Mouse (Mus musculus) ES-CJ7 (cell line): ENCODE data around the gene Vstm2b.

ENCODE experiments used
- DNase-seq: peaks from one replicate; pipeline ENCODE4 v3.0.0; 2011; ENCODE audit warnings: low read depth, low spot score

Vstm2b gene

DNA sequence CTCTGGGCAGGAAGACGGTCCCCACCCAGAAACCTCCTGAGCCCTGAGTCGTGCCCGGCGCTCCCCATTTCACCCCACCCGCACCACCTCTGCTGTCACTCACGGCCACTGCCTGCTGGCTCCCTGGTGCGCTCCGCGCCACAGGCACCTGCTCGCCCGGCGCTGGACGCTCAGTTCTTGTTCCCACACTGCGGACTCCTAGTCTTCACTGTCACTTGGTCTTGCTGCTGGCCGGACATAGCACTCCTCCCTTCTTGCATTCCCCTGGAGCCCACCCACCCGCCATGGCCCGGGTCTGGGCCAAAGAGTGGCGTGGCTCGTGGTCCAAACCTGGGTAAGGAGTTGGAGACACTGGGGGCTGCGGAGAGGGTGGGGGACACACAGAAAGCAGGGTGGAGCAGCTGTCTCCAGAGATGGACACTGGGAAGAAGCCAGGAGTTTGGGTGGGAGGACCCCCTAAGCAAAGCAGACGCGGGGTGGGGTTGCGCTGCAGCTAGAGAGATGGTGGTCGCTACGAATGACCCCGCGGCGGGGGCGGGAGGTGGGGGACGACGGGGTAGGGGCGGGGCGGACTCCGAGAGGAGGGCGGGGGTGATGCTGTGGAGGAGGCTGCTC lies at the start of gene Vstm2b:
Vstm2b (plus strand) TSS at position 233 of the 615 bp plus-strand sequence.
- DNase-seq = peak; percentile 10

DNA sequence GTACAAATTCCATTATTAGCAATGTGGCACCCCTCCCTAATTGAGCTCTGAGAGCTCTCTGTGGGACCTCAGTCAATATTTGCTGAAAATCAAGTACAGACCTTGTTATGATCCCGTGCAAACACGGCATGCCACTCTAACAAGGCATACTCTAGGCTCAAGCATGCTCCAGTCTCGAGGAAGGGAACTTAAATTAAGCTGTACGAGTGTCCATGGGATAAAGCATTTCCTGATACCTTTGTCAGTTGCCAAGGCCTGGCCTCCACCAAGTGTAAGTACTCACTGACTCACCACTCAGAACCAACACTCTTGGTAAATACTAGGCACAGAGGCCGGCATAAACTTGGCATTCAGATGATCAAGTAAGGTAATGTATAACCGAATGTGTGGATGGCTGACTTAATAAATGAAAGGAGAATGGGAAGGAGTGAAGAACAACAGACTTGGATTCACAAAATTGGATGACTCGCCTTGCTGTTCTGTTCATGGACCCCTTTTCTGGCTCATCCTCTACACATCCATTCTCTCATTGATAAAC lies 42.0 kb upstream of the Vstm2b start:
- no peak for DNase-seq

DNA sequence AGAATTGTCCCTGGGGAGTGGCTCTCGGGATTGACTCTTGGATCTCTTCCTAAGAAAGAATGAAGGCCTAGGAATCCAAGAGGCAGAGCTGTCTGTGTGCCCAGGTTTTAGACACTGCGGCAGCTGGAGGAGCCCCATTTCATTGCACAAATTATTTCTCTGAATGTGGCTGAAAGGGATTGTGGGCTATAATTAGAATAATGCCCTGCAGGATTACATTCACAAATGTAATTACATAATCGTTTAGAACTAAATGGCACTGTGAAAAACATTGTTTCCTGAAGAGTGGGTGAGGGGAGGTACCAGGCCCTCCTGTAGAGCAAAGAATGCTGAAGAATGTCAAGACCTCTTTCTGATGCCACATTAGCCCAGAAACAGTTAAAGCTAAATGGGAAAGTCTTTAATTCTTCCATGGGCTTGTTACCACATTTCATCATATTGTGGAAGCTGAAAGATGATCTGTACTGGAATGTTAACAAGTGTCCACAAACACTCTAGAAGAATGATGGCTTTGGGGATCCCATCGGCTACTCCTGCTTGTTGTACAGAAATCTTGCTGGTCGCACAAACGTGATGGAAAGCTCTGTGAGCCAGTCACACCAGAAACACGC lies 24.6 kb upstream of the Vstm2b start:
- DNase-seq = no peak

DNA sequence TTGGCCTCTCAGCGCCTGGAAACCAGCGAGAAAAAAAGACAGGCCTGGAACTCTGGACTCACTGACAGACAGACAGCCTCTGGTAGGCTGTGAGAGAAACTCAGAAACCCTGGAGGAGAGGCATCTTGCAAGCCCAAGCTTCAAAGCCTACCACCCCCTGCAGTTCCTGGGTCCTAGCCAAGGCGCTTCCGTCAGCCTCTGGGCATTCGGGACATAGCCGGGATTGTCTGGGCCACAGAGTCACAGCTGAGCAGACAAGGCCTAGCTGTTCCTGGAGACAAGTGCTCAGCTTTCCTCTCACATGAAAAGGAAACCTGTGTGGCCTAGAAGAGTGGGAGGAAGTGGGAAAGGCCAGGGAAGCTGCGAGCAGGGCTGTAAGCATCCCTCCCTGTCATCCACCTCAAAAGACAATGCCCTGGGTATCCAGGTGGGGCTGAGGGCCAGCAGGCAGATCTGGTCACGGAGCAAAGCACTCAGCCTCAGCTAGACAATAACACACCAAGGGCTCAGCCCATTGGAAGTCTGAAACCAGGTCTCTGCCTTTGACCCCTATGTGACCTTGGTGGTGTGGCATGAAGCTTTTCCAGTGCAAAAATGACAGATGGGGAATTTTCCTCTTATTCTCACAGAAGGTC lies 13.2 kb upstream of the Vstm2b start:
- no peak for DNase-seq

DNA sequence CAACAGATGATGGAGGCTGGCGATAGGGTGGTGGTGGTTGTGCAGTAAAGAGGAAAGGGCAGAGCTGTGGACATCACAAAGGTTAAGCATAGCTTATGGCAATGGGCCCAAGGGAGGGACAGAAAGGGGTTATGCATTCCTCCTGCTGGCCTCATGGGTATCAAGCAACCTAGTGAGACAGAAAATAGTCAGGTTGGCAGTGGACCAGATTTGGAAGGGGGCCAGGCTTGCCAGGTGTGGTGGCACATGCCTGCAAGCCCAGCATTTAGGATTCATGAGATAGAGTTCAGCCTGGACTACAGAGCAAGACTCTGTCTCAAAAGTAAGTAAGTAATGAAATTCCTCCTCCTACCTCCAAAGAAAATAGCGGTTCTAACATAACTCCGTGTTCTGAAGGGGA lies 9.8 kb upstream of the Vstm2b start:
- no peak for DNase-seq

DNA sequence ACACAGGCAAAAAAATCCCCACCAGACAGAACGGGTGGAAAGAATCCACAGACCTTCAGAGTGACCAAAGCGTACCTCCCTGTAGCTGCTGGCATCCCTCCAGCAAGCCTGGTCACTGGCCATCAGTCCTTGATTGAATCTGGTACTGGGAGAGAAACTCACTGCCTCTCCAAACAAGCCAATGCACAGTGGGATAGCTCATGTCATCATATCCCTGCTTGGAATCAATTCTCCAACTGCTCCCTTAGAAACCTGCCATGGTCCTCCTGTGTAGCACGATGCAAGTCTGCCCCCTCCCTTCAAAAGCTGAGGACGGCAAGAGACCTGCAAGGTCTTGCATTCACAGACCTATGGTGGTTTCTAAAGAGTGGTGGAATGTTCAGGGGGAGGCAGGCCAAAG lies 1.2 kb upstream of the Vstm2b start:
- DNase-seq = no peak

DNA sequence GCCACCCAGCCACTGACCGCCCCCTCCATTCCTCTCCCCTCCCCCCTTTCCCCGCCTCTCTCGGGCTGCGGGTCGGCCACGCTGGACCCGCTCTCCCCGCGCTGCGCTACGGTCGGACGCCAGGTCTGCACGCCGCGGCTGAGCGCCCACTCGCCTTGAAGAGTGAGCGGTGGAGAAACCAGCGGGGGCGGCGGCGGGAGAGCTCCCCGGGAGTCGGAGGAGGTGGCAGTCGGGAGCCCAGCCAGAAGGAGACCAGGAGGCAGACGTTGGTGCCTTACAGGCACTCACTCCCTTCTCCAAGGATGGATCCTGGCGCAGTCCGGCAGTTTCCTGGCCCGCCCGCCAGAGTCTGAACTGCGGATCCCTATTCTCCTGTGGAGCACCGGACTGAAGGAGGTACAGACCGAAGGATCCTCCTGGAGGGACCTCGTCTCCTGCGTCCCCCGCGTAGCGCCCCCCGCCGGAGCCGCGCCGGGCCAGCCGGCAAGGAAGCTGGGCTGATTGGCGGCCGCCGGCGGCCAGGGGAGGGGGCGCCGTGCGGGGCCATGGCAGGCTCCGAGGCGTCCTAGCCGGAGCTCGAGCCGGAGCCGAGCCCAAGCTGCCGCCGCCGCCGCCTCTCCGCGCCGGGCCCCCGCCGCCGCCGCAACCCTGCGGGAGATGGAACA lies 715 bp downstream of the Vstm2b start:
- DNase-seq = peak; percentile 25

DNA sequence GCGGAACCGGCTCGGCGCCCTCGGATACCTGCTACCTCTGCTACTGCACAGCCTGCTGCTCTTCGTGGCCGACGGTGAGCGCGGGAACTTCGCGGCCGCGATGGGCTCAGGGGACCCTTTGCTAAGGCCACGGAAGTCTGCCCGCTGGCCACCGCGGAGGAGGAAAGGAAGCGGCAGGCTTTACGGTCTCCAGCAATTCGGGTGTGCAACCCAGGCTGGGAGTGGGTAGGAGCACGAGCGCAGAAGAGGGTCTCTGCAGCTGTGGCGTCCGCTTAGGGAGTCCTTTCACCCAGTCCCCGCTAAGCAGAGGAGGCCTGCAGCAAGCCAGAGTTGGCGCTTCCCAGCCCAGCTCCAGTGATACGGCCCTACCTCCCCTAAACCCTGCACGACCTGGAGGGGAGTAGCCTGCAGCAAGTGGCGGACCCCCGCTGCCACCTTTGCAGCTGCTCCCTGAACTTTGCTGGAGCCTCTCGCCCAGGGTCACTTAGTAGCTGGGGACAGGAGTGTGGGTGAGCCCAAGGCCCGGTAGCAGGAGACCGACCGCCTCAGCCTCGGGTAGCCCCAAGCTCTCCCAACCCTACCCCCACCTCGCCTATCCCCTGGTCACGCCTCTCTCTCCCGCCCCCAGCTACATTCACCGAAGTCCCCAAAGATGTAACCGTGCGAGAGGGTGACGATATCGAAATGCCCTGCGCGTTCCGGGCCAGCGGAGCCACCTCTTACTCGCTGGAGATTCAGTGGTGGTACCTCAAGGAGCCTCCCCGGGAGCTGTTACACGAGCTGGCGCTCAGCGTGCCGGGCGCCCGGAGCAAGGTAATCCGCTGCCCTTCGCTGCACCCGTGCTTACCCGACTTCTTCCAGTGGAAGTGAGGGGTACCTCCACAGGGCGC lies 1.5 kb downstream of the Vstm2b start:
- DNase-seq = peak; percentile 22

DNA sequence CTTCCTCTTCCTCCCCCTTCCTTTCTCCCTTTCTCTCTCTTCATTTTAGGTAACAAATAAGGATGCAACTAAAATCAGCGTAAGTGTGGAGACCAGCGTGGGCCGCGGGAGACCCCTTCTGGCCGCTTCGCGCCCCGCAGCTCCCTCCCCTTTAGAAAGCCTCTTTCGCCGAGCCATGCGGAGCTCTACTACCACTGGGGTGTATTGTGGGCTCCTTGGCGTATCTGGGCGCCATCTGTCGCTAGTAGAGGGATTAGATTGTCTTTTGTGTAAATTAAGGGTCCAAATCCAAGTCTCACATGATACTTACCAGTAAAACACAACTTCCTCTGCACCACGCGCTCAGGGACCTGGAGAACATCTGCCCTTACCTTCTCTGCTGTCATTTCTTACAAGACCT lies 3.1 kb downstream of the Vstm2b start:
- DNase-seq = peak; percentile 76

DNA sequence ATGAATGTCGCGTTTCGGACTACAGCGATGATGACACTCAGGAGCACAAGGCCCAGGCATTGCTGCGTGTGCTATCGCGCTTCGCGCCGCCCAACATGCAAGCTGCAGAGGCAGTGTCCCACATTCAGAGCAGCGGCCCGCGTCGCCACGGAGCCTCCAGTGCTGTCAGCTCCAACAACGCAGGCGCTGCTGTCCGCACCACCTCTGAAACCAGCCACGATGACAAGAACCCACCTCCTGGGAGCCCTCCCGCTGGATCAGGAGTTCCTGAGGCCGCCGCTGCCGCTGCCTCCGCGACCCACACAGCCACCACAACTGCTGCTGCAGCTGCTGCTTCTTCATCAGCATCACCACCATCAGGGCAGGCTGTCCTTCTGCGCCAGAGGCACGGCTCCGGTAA lies 4.4 kb downstream of the Vstm2b start:
- peak; percentile 9 for DNase-seq

DNA sequence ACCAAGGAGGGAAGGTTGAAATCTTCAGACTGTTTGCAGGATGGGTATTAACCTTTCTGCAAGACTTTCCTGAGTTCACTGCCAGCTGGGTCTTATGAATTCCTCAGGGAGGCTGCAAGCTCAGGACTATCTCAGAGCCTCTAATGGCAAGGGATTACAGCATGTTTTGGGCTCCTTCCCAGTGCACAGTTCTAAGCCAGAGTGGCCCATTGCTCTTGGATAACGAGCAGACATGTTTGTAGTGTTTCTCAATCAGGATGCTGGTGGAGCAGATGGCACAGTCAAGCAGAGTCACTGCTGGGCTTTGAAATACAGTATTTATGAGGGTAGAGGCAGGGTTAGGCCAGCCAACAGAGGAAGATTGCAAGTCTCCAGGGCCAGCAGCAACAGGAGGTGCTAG lies 8.4 kb downstream of the Vstm2b start:
- no peak for DNase-seq

DNA sequence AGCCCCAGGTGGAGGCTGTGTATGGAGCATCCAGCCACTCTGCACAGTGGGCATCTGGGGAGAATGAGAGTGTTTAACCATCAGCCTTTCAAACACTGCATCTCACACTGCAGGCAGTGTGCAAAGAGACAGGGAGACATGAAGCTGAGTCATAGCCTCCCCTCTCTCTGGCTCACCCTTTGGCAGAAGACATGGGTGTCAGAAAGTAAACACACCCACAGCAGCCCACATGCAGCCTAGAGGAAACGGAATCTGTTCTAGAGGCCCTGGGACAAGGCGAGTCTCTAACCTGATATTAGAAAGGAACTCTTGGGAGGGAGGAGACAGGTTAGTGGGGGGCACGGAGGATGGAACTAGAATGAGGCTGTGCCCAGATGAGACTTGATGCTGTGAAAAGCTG lies 18.6 kb downstream of the Vstm2b start:
- DNase-seq = no peak

DNA sequence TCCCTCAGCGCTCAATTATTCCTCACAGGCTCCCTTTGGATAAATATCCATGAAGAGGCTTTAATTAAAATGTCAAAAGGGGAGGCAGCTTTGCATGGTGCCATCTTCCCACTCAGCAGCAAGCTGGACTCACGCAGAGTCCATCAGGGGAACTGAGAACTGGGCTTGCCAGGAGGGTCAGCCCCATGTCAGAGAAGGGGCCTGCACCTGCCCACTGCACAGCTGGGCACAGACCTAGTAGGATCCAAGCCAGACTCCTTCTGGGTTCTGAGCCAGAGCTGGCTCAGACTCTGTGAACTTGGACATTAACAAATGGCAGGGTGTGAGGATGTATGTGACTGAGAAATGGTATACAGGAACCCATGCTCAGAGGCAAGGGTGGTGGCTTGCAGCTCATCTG lies 22.0 kb downstream of the Vstm2b start:
- no peak for DNase-seq

DNA sequence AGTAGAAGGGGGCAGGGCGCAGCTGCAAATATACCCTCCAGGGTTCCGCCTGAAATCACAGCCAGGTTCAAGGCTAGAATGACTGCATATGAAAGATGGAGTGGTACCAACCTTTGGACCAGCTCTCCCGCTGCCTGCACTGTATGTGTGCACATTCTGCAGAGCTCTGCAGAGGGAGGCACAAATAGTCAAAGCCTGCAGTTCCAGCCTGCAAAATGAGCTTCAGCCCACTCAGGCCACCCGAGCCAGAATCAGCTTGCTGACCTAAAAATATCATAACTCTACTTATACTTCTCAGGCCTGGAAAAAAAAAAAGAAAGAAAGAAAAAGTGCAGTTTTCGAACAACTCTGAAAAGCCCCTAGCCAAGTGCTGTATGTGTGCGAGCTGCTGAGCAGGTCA lies 23.2 kb downstream of the Vstm2b start:
- no peak for DNase-seq

DNA sequence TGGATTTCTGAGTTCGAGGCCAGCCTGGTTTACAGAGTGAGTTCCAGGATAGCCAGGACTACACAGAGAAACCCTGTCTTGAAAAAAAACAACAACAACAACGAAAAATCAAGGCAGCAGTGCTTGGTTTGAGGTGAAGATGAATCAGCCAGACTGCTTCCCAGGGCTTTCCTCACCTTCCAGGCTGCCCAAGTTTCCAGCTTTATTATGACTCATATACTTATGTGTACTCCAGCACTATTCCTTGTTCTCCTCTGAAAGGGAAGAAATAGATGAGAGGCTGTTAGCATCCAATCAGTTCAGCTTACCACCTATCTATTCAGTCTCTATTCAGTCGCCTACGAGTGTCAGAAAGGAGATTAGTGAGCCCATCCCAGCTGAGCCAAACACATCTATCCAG lies 24.7 kb downstream of the Vstm2b start:
- DNase-seq = no peak

DNA sequence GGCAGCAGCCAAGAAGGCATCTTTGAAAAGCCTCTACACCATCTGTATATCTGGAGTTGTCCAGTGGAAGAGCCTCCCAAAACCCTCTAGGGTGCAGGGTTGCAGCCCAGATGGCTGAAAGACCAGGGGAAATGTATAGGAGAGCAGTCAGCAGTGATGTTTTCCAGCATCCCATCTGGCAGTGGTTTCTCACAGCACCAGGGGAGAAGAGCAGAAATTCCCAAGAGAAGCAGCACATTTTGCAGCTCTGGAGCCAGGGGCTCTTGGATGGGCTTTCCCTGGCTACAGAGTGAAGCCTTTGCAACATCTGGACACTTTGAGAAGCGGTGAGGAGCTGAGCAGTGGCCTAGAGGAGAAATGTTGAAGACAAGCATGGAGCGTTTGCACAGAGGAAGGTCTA lies 30.3 kb downstream of the Vstm2b start:
- no peak for DNase-seq

DNA sequence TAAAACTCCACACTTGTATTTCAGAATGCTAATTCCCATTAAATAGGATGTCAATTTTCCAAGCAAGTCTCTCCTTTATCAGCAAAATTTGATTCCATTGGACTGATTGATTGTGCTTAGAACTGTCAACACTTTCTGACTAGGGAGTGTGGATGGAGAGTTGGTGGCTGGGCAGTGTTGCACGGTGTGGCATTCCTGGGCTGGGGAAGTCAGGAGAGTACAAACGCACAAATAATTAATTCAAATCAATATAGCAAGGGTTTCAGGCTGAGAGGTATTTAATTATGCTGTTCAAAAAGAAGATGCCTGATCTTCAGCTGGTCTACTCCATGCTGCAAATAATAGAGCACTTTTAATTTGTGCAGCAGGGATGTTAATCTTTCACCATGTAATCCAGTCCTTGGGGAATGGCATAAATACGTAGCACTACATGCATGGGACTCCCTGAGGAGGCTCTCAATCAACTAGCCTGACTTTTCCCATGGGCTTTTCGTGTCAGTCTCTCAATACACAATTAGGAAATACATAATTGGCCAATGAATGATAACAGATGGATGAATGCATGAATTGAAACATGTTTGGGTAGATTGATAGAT lies 38.6 kb downstream of the Vstm2b start:
- DNase-seq = no peak

DNA sequence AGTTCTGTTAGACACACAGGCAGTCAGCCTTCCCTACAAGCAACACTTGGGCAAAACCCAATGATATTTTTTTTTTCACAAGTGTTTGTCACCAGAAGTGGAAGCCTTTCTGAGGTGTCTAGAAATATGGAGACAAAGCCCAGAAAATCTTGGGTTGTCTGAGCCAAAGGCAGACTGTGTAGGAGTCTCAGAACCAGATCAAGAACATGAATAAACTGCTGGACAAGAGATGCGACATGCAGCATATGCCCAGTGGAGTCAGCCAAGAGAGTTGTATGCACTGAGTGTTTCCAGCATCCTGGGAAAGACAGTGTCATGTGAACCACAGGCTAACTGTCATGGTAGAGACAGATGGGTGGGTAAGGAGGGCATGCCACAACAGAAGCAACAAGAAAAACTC lies 41.2 kb downstream of the Vstm2b start:
- DNase-seq = no peak

DNA sequence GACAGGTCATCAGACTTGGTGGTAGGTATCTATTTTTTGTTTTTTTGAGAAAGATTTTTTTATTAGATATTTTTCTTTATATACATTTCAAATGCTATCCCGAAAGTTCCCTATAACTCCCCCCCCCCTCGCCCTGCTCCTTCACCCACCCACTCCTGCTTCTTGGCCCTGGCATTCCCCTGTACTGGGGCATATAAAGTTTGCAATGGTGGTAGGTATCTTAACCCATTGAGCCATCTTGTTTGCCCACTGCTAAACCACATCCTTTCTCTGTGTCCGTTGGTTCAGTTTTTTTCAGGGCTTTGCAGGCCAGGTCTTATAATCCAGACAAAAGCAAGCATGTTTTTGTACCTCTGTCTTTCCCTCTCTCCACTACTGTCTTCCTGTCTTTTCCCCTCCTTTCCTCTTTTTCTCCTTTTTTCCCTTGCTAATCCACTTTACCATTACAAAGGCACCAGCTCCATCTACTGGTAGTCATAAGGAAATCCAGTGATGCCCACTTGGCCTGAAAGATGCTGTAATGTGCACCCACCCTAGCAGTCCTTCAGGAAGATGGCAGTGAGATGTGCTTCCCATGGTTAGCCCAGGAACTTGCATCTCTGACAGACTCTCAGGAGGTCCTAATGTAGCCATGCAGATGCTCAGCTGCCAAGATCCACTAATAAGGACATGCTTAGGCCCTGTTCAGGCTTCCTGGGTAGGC lies 44.3 kb downstream of the Vstm2b start:
- peak; percentile 18 for DNase-seq
